Mouse (Mus musculus): ENCODE measurements around the gene Ldha. TPM values are rescaled to one million over a fixed set of nuclear protein-coding genes. Genes with fewer than 3 reads are reported as not detected.
"Not testable (repeated sequence)": the region's sequence is repeated elsewhere in the genome, so short reads cannot be mapped to it uniquely, and the experiment has no call there.

Ldha gene
- polyA plus RNA-seq, 1 experiment from 2014 or later, result 3,042 TPM

- WGBS (ENCODE audit: insufficient replicate concordance), result 82% methylated on average over 6 of the region's 8 CpGs
- ATAC-seq (replicated peaks; ENCODE audit: insufficient number of reproducible peaks, low FRiP score, low TSS enrichment); H3K9ac ChIP-seq (ENCODE audit: low read depth, low read length); H3K4me1 ChIP-seq (ENCODE audit: control insufficient read depth, insufficient read depth, low read length); H3K9me3 ChIP-seq (replicated peaks; ENCODE audit: control insufficient read depth, low read length); H3K4me3 ChIP-seq (ENCODE audit: low read depth, low read length); H3K27me3 ChIP-seq (ENCODE audit: control insufficient read depth, insufficient read depth, low read length); H3K27ac ChIP-seq (ENCODE audit: low read depth, low read length); H3K4me2 ChIP-seq: not testable (repeated sequence)
- H3K36me3 ChIP-seq (ENCODE audit: control insufficient read depth, insufficient read depth, low read length), result peaks cover 13% of the 10 kb centered on the region
Observed at GRCm38 (mm10) chr7:46881941-46882340, 40.7 kb downstream of the Ldha start.

GRCm38 (mm10) chr7:46883304-46883703, 42.0 kb downstream of the Ldha start:
- Histone ChIP-seq H3K27ac (ENCODE audit: low read depth, low read length) (no peak overlapping the region), H3K36me3 (ENCODE audit: control insufficient read depth, insufficient read depth, low read length) (peaks cover 19% of the 10 kb centered on the region), H3K4me2 (no peak overlapping the region), H3K9ac (ENCODE audit: low read depth, low read length) (no peak overlapping the region), H3K9me3 (replicated peaks; ENCODE audit: control insufficient read depth, low read length) (no peaks in the 10 kb centered on the region), H3K4me3 (ENCODE audit: low read depth, low read length) (no peak overlapping the region), H3K4me1 (ENCODE audit: control insufficient read depth, insufficient read depth, low read length) (no peaks in the 10 kb centered on the region), H3K27me3 (ENCODE audit: control insufficient read depth, insufficient read depth, low read length) (no peaks in the 10 kb centered on the region)
- ATAC-seq (replicated peaks; ENCODE audit: insufficient number of reproducible peaks, low FRiP score, low TSS enrichment), result no peak
- 55% methylated on average over 3 of the region's 3 CpGs for WGBS (ENCODE audit: insufficient replicate concordance)

- no peak overlapping the region for H3K4me3 ChIP-seq (ENCODE audit: low read depth, low read length)
- no peak for ATAC-seq (replicated peaks; ENCODE audit: insufficient number of reproducible peaks, low FRiP score, low TSS enrichment)
Observed at GRCm38 (mm10) chr7:46895511-46895910, 54.2 kb downstream of the Ldha start.

GRCm38 (mm10) chr7:46899343-46899742, 58.1 kb downstream of the Ldha start:
- Histone ChIP-seq H3K36me3 (ENCODE audit: control insufficient read depth, insufficient read depth, low read length) (peaks cover 27% of the 10 kb centered on the region), H3K4me1 (ENCODE audit: control insufficient read depth, insufficient read depth, low read length) (no peaks in the 10 kb centered on the region), H3K4me3 (ENCODE audit: low read depth, low read length) (no peak overlapping the region), H3K27me3 (ENCODE audit: control insufficient read depth, insufficient read depth, low read length) (no peaks in the 10 kb centered on the region), H3K9ac (ENCODE audit: low read depth, low read length) (no peak overlapping the region), H3K9me3 (replicated peaks; ENCODE audit: control insufficient read depth, low read length) (no peaks in the 10 kb centered on the region), H3K27ac (ENCODE audit: low read depth, low read length) (no peak overlapping the region), H3K4me2 (no peak overlapping the region)
- ATAC-seq (replicated peaks; ENCODE audit: insufficient number of reproducible peaks, low FRiP score, low TSS enrichment), result no peak
- WGBS (ENCODE audit: insufficient replicate concordance), result 77% methylated on average over 3 of the region's 3 CpGs

More at GRCm38 (mm10) chr7:46895511-46895910, 54.2 kb downstream of the Ldha start:
- H3K36me3 ChIP-seq (ENCODE audit: control insufficient read depth, insufficient read depth, low read length), result peaks cover 48% of the 10 kb centered on the region
- no peaks in the 10 kb centered on the region for H3K27me3 ChIP-seq (ENCODE audit: control insufficient read depth, insufficient read depth, low read length)
- no peaks in the 10 kb centered on the region for H3K9me3 ChIP-seq (replicated peaks; ENCODE audit: control insufficient read depth, low read length)
- no peak overlapping the region for H3K4me2 ChIP-seq
- no peak overlapping the region for H3K9ac ChIP-seq (ENCODE audit: low read depth, low read length)
- H3K4me1 ChIP-seq (ENCODE audit: control insufficient read depth, insufficient read depth, low read length), result no peaks in the 10 kb centered on the region
- WGBS (ENCODE audit: insufficient replicate concordance), result 85% methylated on average over 3 of the region's 3 CpGs
- H3K27ac ChIP-seq (ENCODE audit: low read depth, low read length), result no peak overlapping the region

Other genes starting within 250 kb of the Ldha start
- gene Sergef, start 201.7 kb upstream of the Ldha start, polyA plus RNA-seq (2014; fragmentation: Nextera tagmentation; extraction: Ambion mirVana), result 10.7 and 11.6 TPM in 2 replicates
- not detected in 2 replicates for gene Tph1, start 168.9 kb upstream of the Ldha start, polyA plus RNA-seq (2014; fragmentation: Nextera tagmentation; extraction: Ambion mirVana)
- 17.8 and 18.9 TPM in 2 replicates for gene Saal1, start 130.8 kb upstream of the Ldha start, polyA plus RNA-seq (2014; fragmentation: Nextera tagmentation; extraction: Ambion mirVana)
- not detected in 2 replicates for gene Saa3, start 125.8 kb upstream of the Ldha start, polyA plus RNA-seq (2014; fragmentation: Nextera tagmentation; extraction: Ambion mirVana)
- gene Saa4, start 108.9 kb upstream of the Ldha start, polyA plus RNA-seq (2014; fragmentation: Nextera tagmentation; extraction: Ambion mirVana), result 0.19 TPM in 1 of 2 replicates, not detected in the other
- 0.47 TPM in 1 of 2 replicates, not detected in the other for gene Saa1, start 98.5 kb upstream of the Ldha start, polyA plus RNA-seq (2014; fragmentation: Nextera tagmentation; extraction: Ambion mirVana)
- 1.1 TPM in 1 of 2 replicates, not detected in the other for gene Saa2, start 89.7 kb upstream of the Ldha start, polyA plus RNA-seq (2014; fragmentation: Nextera tagmentation; extraction: Ambion mirVana)
- 11.8 and 12.7 TPM in 2 replicates for gene Hps5, start 45.4 kb upstream of the Ldha start, polyA plus RNA-seq (2014; fragmentation: Nextera tagmentation; extraction: Ambion mirVana)
- 34.9 and 41.1 TPM in 2 replicates for gene Gtf2h1, start 45.4 kb upstream of the Ldha start, polyA plus RNA-seq (2014; fragmentation: Nextera tagmentation; extraction: Ambion mirVana)
- gene Ldhc, start 19.7 kb downstream of the Ldha start, polyA plus RNA-seq (2014; fragmentation: Nextera tagmentation; extraction: Ambion mirVana), result not detected in 2 replicates
- gene Tsg101, start 78.5 kb downstream of the Ldha start, polyA plus RNA-seq (2014; fragmentation: Nextera tagmentation; extraction: Ambion mirVana), result 199 and 205 TPM in 2 replicates
- 9.3 and 10.6 TPM in 2 replicates for gene Uevld, start 117.1 kb downstream of the Ldha start, polyA plus RNA-seq (2014; fragmentation: Nextera tagmentation; extraction: Ambion mirVana)
- not detected in 2 replicates for gene Gm9999, start 142.1 kb downstream of the Ldha start, polyA plus RNA-seq (2014; fragmentation: Nextera tagmentation; extraction: Ambion mirVana)
- 15.6 and 18.8 TPM in 2 replicates for gene Spty2d1, start 166.9 kb downstream of the Ldha start, polyA plus RNA-seq (2014; fragmentation: Nextera tagmentation; extraction: Ambion mirVana)
- 13.7 and 15.5 TPM in 2 replicates for gene Tmem86a, start 209.1 kb downstream of the Ldha start, polyA plus RNA-seq (2014; fragmentation: Nextera tagmentation; extraction: Ambion mirVana)

Data from heart, embryonic 11.5 days (tissue).